Mouse (Mus musculus): ENCODE measurements at regions not wholly inside any gene's neighbourhood (a gene's known extent, or its start where the extent isn't known, plus 50 kb on each side); places are given as distances from the start of the nearest gene placed in this dataset.

DNA sequence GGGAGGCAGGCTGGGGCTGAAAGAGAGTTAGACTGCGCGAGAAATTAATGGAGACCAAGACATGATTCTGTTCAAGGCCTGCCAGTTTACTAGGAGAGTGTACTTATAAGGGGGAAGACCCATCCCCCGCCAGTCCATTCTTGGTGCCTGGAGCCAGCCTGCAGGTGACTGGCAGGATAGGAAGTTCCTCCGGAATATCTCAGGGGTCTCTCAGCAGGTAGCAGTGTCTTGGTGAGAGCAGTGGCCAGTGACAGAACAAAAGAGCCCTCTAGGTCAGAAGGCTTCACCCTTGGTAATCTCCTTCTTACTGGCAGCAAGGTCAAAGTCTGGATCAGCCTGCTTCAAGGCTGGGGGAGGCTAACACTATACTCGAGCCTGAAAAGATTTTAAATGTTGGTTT lies 83.7 kb upstream of the Zfp804b start:
- in situ Hi-C loops (cut with MboI; ENCODE audit: low pct_unique_long_range_greater_than_20kb in 1 of 2, low sequenced_read_pairs in 2 of 2, unreplicated experiment in 1 of 2), result no loop called here

DNA sequence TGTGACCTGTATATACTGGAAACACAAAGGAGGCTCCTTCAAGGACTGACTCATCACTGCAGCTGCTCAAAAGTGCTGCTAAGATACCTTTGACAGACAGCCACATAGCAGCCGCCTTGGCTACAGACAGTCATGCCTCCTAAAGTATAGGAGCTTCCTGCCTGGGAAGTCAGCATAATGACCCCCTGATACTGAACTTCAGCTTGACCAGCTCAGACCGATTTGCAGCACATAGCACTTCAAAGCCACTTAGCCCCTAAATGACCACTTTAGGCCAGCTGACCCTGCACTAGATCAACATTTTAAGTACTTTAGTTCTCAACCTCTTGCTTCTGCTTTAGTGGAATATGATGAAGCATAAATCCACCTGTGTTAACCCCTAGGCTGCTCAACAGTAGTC lies 91.9 kb upstream of the Zfp804b start:
- in situ Hi-C loops (cut with MboI; ENCODE audit: low pct_unique_long_range_greater_than_20kb in 1 of 2, low sequenced_read_pairs in 2 of 2, unreplicated experiment in 1 of 2), result no loop called here

DNA sequence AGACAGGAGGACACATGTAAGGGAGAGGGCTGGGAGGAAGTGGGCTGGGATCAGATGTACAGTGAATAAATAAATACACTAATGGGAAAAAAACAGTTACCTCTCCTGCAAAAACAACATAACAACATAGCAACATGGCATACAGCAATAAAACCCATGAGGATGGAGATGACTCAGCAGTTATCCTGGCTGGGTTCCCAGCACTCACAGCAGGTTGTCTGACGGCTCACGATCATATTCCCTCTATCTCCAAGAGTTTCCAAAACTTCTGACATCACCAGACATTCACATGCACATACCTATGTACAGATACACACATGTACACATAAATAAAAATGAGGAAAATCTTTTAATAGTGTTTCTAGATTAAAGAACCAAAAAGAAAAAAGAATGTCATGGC lies 103.4 kb upstream of the Zfp804b start:
- in situ Hi-C loops (cut with MboI; ENCODE audit: low pct_unique_long_range_greater_than_20kb in 1 of 2, low sequenced_read_pairs in 2 of 2, unreplicated experiment in 1 of 2), result no loop called here

DNA sequence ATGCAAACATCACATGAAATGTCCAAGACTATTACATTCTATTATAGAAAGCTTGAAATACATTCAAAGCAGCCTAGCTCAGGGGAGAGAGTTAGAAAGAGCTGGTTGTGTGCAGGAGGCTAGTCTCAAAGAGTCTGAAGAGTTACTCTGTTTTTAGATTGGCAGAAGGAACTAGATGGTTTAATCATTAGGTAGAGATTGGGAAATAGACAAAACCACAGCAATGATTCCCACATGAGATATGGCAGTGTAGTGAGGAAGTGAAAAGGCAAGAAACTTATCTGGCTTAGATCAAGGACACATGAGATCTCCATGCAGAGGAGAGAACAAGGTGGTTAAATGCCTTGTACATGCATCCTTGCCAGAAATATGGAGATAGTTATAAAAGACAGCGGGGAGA lies 110.3 kb upstream of the Zfp804b start:
- in situ Hi-C loops (cut with MboI; ENCODE audit: low pct_unique_long_range_greater_than_20kb in 1 of 2, low sequenced_read_pairs in 2 of 2, unreplicated experiment in 1 of 2), result no loop called here

DNA sequence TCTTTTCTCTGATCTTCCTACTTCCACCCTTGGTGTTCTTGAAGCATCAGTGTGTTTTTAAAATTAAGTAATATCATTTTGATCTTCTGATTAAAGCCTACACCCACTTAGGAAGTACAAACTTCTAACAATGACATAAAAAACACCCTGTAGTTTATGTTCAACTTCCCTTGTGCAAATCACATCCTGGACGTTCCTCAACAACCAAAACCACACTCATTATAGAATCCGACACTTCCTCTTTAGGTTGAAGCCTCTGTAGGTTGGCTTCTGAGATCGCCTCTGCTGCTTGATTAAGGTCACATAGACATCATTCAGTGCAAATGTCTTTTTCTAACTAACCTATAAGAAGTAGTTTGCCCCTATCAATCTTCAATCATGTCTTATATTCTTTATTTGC lies 112.5 kb upstream of the Zfp804b start:
- in situ Hi-C loops (cut with MboI; ENCODE audit: low pct_unique_long_range_greater_than_20kb in 1 of 2, low sequenced_read_pairs in 2 of 2, unreplicated experiment in 1 of 2), result no loop called here

DNA sequence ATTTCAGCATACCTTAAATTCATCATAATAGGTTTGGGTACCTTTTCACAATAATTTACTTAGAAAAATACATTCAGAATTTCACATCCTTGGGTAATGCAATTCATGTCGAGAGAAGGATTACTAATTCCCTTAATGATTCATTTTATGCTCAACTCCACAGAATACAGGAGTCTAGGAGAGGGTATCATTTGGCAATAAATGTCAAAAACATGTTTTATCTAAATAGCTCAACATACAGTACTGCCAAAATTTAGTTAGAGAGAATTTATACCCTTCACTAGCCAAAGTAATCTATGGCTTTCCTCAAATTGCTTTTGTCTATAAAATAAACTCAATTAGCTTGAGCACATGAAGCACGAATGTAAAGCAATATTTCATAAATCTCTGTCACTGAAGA lies 144.6 kb upstream of the Zfp804b start:
- in situ Hi-C loops (cut with MboI; ENCODE audit: low pct_unique_long_range_greater_than_20kb in 1 of 2, low sequenced_read_pairs in 2 of 2, unreplicated experiment in 1 of 2), result no loop called here

DNA sequence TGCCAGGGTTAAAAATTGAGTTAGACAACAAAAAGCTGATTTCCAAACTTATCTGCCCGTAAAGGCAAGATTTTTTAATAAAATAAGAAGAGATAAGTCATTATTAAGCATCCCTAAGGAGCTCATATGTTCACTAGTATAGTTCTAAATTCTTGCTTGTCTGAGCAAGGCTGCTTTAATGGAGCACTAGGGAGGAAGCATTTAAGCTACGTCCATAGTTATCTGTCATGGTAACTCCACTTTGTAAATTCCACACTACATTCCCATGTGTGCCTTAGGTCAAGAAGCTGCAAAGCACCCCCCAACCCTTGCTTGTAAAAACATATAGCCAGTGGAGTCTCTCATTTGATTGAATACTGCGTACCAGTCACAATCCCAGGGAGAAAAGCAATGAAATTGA lies 145.0 kb upstream of the Zfp804b start:
- in situ Hi-C loops (cut with MboI; ENCODE audit: low pct_unique_long_range_greater_than_20kb in 1 of 2, low sequenced_read_pairs in 2 of 2, unreplicated experiment in 1 of 2), result no loop called here

DNA sequence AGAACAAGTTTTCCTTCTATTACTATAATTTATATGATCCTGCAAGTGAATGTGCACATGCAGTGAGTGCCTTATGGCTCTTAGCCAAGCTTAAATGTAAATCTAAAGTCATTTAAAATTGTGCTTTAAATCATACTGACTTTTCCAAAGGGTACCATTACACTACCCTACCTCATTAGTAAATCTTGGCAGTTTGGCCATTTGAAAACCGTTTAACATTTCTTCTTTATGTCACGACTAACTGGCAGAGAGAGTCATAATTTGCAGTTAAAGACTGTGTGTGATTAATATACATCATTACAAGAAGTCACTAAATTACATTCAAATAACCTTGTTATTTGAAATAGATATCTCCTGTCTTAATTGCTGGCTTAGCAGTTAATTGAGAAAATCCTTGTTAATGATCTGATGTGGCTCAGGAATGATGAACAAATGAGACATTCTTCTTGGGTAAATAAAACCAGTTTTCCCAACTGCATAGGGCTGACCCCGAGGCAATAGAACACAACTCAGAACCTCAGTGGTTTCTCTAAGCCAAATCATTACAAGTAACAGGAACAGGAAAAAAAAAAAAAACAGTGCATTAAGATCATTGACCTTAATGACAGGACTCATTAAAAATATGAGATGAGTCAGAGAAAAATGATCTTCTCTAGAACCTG lies 173.1 kb upstream of the Zfp804b start:
- in situ Hi-C loops (cut with MboI; ENCODE audit: low pct_unique_long_range_greater_than_20kb in 1 of 2, low sequenced_read_pairs in 2 of 2, unreplicated experiment in 1 of 2), result no loop called here

DNA sequence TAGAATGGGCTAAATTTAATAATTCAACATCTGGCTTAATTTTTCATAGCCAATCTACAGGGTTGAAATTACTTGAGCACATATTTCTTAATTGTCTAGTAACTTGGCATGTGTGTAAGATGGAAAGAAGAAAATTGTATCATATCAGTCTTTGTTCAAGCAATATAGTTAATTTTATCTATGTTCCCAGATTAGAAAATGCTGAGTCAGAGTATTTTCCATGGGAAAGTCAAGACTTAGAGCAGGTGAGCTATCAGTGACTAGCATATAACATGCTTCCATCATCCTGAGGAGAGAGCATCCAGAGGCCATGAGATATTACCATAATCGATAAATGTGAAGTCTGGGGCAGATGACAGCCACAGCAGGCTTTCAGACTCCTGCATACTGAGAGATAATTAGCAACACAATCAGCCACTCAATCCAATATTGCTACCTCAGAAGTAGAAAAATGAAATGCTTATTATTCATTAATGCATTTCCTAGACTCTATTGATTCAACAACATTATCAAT lies 188.2 kb upstream of the Zfp804b start:
- in situ Hi-C loops (cut with MboI; ENCODE audit: low pct_unique_long_range_greater_than_20kb in 1 of 2, low sequenced_read_pairs in 2 of 2, unreplicated experiment in 1 of 2), result no loop called here

DNA sequence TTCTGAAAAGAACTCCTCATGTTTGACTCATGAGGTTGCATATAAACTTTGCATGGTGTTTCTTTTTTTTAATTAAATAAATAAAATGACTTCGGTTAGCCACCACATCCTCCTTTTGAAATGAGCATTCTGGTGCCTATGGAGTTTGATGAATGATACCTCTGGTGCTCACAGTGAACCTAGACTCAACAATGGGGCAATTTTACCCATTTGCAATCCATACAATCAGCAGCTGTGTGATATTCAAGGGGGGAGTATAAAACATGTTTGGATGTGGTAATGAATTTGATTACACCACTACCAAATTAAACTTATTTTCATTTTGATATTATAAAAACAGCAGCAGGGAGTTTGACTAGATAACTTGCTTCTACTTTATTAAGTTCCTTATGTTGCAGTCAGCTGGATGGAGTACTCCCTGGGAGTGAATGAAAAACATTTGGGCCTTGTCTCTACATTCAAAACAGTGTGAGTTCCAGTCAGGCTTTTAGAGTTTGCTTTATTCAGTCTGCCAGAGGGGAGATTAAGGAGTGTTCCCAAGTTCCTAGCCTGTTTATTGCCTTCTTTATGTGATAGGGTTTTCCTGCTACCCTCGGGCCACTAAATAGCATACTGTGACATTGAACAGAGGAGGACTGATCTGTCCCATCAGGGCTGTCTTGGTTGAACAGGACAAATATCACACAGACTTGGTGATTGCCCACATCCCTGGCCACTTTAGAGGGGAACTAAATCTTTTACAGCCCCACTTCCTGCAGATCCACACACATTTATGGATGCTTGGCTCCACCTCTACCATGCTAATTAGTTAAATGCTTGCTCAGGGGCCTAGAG lies 195.5 kb upstream of the Zfp804b start:
- in situ Hi-C loops (cut with MboI; ENCODE audit: low pct_unique_long_range_greater_than_20kb in 1 of 2, low sequenced_read_pairs in 2 of 2, unreplicated experiment in 1 of 2), result no loop called here

DNA sequence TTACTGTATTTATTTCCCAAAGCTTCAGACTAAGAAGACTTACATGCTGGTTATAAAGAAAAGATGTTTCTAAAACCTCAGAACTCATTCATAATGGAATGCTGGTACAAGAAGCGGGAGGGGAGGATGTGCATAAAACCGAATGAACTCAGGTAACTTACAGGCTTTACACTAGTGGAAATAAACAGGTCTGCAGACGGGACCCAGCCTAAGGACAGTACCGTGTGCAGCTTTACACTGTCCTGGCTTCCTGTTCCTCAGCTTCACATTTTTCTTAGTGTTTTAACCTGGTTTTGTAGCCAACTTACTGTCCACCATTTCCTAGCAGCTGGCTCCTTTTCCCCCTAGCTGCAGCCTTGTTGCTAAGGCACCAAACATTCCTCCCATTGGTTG lies 196.1 kb upstream of the Zfp804b start:
- in situ Hi-C loops (cut with MboI; ENCODE audit: low pct_unique_long_range_greater_than_20kb in 1 of 2, low sequenced_read_pairs in 2 of 2, unreplicated experiment in 1 of 2), result no loop called here

DNA sequence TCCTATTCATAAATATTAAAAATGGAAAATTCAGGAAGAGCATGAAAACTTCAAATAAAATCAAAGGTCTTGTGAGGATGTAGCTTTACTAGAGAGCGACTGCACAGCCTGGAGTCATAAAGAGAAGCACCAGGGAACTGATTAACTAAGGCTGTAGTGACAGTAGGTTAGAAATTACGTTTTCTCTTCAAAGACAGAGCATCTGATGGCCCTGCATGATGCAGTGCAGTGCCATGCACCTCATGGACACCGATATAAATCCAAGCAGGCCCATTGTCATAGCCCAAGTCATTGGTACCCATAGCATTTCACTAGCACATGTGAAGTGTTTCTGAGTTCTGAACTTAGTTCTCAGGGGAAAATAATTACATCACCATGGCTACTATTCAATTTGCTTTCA lies 199.3 kb upstream of the Zfp804b start:
- in situ Hi-C loops (cut with MboI; ENCODE audit: low pct_unique_long_range_greater_than_20kb in 1 of 2, low sequenced_read_pairs in 2 of 2, unreplicated experiment in 1 of 2), result no loop called here

DNA sequence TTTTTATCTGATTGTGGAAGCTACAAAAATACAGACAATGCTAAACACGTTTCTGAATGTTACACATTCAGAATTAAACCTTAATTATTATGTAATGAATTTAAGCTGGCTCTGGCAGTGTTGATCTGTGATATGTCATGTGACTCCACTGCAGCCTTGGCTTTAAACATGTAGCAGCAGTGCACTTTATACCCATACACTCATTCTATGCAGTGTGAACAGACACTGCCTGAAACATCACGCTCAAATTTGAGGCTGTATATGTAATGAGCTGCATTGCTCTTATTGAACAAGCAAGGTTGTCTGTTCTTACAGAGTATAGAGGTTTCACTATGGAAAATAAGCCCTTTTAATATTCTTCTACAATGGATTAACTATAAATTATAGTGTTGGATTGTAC lies 235.9 kb upstream of the Zfp804b start:
- in situ Hi-C loops (cut with MboI; ENCODE audit: low pct_unique_long_range_greater_than_20kb in 1 of 2, low sequenced_read_pairs in 2 of 2, unreplicated experiment in 1 of 2), result no loop called here

DNA sequence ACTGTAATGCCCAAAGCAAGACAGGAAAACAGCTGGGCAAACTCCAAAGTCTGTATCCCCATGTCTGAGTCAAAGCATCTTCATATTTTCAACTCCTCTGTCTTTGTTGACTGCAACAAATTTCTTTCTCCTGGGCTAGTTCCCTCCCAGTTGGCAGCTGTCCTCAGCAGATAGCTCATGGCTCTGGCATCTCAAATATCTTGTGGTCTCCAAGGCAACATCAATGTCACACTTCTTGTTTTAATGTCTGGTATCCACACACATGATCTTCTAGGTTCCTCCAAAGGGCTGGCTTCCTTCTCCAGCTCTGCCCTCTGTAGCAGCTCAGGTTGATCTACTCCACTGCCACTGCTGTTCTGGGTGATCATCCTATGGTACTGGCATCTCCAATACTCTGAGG lies 242.0 kb upstream of the Zfp804b start:
- in situ Hi-C loops (cut with MboI; ENCODE audit: low pct_unique_long_range_greater_than_20kb in 1 of 2, low sequenced_read_pairs in 2 of 2, unreplicated experiment in 1 of 2), result no loop called here

DNA sequence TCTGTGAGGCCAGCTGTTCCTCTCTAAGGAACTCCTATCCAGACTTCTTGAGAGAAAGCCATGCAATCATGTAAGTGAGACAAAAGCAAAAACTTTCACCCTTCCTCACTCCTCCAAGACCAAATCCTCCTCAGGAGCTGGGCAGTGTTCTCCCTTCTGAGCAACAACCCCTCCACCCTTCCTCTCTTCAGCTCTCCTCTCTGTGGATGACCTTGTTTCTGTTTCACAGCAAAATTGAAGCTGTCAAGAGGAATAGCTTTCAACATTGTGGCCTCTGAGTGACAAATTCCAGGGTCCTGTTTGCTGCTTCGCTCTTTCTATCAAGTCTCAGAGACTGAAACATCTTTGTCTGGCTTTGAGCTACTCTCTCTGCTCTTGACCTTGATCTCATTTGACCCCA lies 255.9 kb upstream of the Zfp804b start:
- in situ Hi-C loops (cut with MboI; ENCODE audit: low pct_unique_long_range_greater_than_20kb in 1 of 2, low sequenced_read_pairs in 2 of 2, unreplicated experiment in 1 of 2), result loop anchor here in 1 of 2 experiments (25.0 kb wide), 1 partner anchor 212 kb away; no protein-coding TSS in a partner anchor

DNA sequence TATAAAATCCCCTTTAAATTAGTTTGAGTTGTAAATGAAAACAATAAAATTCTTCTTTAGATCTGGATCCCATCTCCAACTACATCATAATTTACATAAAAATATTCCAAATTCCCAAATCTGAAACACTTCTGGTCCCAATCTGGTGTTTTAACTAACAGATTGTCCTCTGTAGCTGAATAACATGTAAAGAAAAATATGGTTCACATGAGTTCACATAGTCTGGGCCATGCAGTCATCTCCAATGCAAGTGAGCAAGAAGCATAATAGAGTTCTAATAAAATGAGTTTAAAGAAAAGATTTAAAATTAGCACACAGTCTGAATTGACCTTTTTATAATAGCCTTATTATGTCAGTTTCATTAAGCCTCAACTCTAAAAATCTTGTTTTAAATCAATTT lies 263.0 kb upstream of the Zfp804b start:
- in situ Hi-C loops (cut with MboI; ENCODE audit: low pct_unique_long_range_greater_than_20kb in 1 of 2, low sequenced_read_pairs in 2 of 2, unreplicated experiment in 1 of 2), result loop anchor here in 1 of 2 experiments (25.0 kb wide), 1 partner anchor 205 kb away; no protein-coding TSS in a partner anchor

DNA sequence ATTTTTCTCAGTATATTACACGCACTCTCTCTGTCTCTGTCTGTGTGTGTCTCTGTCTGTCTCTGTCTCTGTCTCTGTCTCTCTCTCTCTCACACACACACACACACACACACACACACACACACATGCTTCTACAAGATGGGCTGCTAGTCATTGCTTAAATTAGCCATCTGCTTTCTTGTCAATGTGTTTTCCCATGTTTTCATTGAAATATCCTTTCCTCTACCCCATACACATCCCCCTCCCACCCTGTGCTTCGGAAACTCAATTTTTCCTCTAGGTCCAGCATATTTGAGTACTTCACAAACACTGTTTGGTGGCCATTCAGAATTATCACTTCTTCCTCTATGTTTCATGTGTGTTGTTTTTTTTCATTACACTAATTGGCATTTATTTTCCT lies 263.4 kb upstream of the Zfp804b start:
- in situ Hi-C loops (cut with MboI; ENCODE audit: low pct_unique_long_range_greater_than_20kb in 1 of 2, low sequenced_read_pairs in 2 of 2, unreplicated experiment in 1 of 2), result loop anchor here in 1 of 2 experiments (25.0 kb wide), 1 partner anchor 204 kb away; no protein-coding TSS in a partner anchor

DNA sequence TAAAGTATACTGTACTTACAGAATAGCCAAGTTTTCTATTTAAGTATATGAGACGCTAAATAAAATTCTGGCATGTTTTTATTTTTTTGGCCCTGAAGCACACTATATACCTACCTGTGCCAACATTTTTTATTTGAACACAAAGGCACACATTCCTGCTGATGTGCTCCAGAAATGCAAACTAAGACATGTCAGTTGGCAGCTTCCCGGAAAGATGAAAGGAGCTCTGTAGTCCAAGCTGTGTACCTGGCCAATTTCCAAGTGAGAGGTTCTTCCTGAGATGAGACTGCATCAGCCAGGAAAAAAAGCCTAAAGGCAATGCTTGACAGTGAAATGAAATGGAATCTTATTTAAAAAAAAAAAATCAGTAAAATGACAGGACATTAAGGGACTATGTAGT lies 305.0 kb upstream of the Steap4 start:
- in situ Hi-C loops (cut with MboI; ENCODE audit: low pct_unique_long_range_greater_than_20kb in 1 of 2, low sequenced_read_pairs in 2 of 2, unreplicated experiment in 1 of 2), result no loop called here

DNA sequence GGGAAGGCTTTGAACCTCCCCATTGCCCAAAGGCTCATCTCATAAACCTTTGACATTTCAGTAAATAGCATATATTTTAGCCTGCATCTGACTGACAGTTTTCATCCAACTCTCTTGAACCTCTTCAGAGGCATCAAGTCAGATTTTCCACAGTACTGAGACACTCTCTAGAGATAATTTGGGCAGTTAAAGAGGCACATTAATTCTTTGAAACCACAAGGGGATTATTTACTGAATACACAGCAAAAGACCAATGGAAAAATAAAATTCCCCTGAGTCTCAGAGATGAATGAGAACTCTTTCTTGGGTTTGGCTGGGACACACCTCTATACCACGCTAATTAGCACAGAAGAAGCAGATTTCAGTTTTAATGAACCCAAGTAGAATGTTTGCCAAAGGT lies 258.5 kb upstream of the Steap4 start:
- in situ Hi-C loops (cut with MboI; ENCODE audit: low pct_unique_long_range_greater_than_20kb in 1 of 2, low sequenced_read_pairs in 2 of 2, unreplicated experiment in 1 of 2), result no loop called here

DNA sequence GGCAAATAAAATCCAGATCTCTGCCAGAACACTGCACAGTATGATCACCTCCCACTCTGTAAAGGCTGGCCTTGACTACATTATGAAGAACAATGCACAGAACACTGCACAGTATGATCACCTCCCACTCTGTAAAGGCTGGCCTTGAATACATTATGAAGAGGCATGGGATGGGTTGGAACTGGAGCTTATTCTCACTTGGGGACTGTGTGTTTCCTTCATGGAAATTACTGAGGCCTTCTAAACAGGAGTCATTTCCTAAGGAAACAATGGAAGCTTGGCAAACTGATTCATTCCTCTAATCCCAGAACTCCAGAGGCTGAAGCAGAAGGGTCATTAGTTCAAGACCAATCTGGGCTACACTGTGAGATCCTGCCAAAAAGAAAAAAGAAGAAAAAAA lies 240.7 kb upstream of the Steap4 start:
- in situ Hi-C loops (cut with MboI; ENCODE audit: low pct_unique_long_range_greater_than_20kb in 1 of 2, low sequenced_read_pairs in 2 of 2, unreplicated experiment in 1 of 2), result no loop called here
